Mouse (Mus musculus): ENCODE results near the gene Arid1b.

DNA sequence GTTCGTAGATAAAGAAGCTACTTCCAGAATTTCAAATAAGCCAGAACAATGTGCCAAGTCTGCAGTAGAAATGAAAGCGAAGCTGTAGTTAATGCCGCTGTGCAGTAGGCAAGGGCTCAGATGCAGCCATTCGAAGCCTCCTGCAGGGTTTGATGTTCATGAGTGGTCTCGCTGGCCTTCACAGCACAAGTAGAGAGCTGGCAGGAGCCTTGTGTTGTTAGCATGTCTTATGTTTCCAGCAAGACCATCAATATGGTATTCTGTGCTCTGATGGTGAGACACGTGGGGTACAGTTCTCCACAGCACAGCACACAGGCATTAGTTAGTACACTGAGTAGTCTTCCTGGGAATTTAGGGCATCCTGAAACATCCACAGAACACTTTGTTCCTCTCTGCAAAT is 111.6 kb downstream of the Arid1b start:
- TF ChIP-seq EP300 (IDR thresholded peaks at IDR 0.05) (no peak), CTCF (IDR thresholded peaks at IDR 0.05) (no peak)

Data from lung, postnatal 0 days (tissue).